Mouse (Mus musculus) liver, embryonic 13.5 days (tissue): ENCODE results near the gene Bpnt1. TPM values are rescaled to one million over a fixed set of nuclear protein-coding genes. Genes with fewer than 3 reads are reported as not detected.
A peak's percentile ranks its signal among the peaks of the same experiment; 100 is the strongest.

ENCODE experiments used
- ATAC-seq: fragments of 200-750 bp; cut with Nextera tagmentation; 2 replicates; pipeline ENCODE4 v1.8.0; 2017; ENCODE audit warnings: low read depth, mild to moderate bottlenecking, moderate number of reproducible peaks, moderate library complexity
- DNase-seq: peaks from one replicate; pipeline ENCODE4 v3.0.0; 2022
- H3K27ac ChIP-seq: fragments of 300-500 bp; sonication (generic); 2 replicates; pipeline ENCODE4 v1.5.1; 2015; ENCODE audit warnings: moderate library complexity, mild to moderate bottlenecking, inconsistent platforms
- H3K27me3 ChIP-seq: fragments of 300-500 bp; sonication (generic); 2 replicates; pipeline ENCODE4 v1.6.1; 2015; ENCODE audit warnings: mild to moderate bottlenecking, inconsistent platforms
- H3K36me3 ChIP-seq: fragments of 300-500 bp; sonication (generic); 2 replicates; pipeline ENCODE4 v1.6.1; 2015; ENCODE audit warnings: mild to moderate bottlenecking, inconsistent platforms
- H3K4me1 ChIP-seq: fragments of 300-500 bp; sonication (generic); replicated peaks from 2 replicates; pipeline ENCODE4 v1.6.1; 2015; ENCODE audit warnings: inconsistent platforms
- H3K4me2 ChIP-seq: fragments of 300-500 bp; sonication (generic); 2 replicates; pipeline ENCODE4 v1.6.1; 2015; ENCODE audit warnings: inconsistent platforms, mild to moderate bottlenecking, moderate library complexity
- H3K4me3 ChIP-seq: fragments of 300-500 bp; sonication (generic); replicated peaks from 2 replicates; pipeline ENCODE4 v1.5.1; 2015; ENCODE audit warnings: mild to moderate bottlenecking, inconsistent platforms
- H3K9ac ChIP-seq: fragments of 300-500 bp; sonication (generic); 2 replicates; pipeline ENCODE4 v1.6.1; 2015; ENCODE audit warnings: mild to moderate bottlenecking, inconsistent platforms
- H3K9me3 ChIP-seq: fragments of 300-500 bp; sonication (generic); replicated peaks from 2 replicates; pipeline ENCODE4 v1.6.1; 2016; ENCODE audit warnings: inconsistent platforms
- WGBS: fragments of 180-500 bp; shearing (Covaris S2); methylation state at CpG from one replicate; pipeline ENCODE4 v1.1.7; 2015; ENCODE audit not compliant: insufficient replicate concordance; 5-methylcytosine and 5-hydroxymethylcytosine counted together
- polyA plus RNA-seq: library from polyadenylated mRNA; unstranded; fragments of >200 nt; fragmentation: Nextera tagmentation; extraction: Ambion mirVana; gene quantifications from 2 replicates; pipeline ENCODE4 v1.2.1, GENCODE M21; 2015

Gene Bpnt1
- polyA plus RNA-seq, result 14.4 and 16.5 TPM in 2 replicates

DNA sequence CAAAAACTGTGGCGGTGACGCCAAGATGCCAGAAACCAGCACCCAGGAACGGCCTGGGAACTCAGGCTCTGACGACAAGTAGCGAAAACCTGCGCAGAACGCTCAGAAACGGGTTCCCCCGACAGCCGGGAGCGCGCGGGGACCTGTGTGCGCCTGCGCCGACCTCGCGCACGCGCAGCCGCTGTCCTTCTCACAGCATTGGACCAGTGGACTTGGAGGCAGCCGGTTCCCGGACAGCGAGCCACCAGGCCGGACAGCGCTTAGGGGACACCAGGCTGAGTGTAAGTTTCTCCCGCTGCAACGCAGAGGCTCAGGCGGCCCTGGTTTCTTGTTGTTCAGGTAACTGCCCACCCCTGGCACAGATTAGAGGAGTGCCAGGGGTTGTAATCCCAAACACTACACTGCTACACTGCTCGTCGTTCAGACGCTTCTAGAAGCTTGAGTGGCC, at the start of gene Bpnt1:
TSS of gene Bpnt1 (plus strand) at position 167 of the 448 bp plus-strand sequence.
- peak within 1 kb of the TSS; percentile 84 for H3K27ac ChIP-seq

DNA sequence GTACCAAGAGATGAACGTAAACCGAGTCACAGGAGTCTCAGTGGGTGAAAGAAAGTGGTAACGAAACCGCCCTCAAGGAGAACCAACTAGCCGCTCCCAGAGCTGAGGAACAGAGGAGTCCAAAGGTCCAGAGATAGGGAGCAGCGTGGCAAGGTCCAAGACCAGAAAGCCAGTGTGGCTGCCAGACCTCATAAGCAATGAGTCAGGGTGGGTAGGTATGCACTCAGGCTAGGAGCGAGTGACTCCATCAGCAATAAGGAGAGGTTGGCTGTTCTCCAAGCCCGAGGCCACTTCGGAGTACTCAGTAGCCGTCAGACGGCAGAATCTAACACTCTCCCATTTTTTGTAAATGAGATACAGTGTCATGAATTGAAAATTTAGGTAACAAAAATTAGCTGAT, 49.1 kb upstream of the Bpnt1 start:
- 87% methylated on average over 11 of the region's 11 CpGs for WGBS
- DNase-seq (no peak), ATAC-seq (no peak)
- no peak overlapping the region for H3K4me3 ChIP-seq
- H3K9me3 ChIP-seq, result no peaks in the 10 kb centered on the region
- H3K4me2 ChIP-seq, result no peak overlapping the region
- no peak overlapping the region for H3K27ac ChIP-seq
- H3K27me3 ChIP-seq, result no peaks in the 10 kb centered on the region
- no peak overlapping the region for H3K9ac ChIP-seq
- H3K36me3 ChIP-seq, result peaks cover 92% of the 10 kb centered on the region
- no peaks in the 10 kb centered on the region for H3K4me1 ChIP-seq

More for the DNA sequence above, at the start of gene Bpnt1:
- peak; percentile 68 for ATAC-seq
- DNase-seq, result peak; percentile 75
- Histone ChIP-seq H3K4me3 (peak within 1 kb of the TSS; percentile 67), H3K4me1 (peaks cover 45% of the 10 kb centered on the region), H3K9me3 (no peaks in the 10 kb centered on the region), H3K4me2 (peak within 1 kb of the TSS; percentile 83), H3K27me3 (no peaks in the 10 kb centered on the region), H3K9ac (peak within 1 kb of the TSS; percentile 74), H3K36me3 (peaks cover 3% of the 10 kb centered on the region)
- under 1% methylated on average over 32 of the region's 32 CpGs for WGBS

DNA sequence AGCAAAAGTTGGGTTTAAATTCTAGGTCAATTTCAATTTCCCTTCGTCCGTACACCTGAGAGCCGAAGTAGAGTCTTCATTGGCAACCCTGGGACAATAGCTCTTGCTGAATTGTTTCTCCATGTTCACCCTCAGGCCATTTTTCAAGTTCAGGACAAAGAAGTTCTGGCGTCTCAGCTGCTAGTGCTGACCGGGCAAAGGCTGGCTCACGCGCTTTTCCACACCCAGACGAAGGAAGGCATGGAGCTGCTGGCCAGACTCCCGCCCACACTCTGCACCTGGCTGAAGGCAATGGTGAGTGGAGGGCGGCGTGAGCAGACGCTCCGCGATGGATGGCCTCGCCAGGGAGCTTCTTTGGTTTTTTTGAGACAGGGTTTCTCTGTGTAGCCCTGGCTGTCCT, 48.7 kb upstream of the Bpnt1 start:
- Histone ChIP-seq H3K4me3 (no peak overlapping the region), H3K9ac (no peak overlapping the region), H3K27me3 (no peaks in the 10 kb centered on the region), H3K27ac (no peak overlapping the region), H3K9me3 (no peaks in the 10 kb centered on the region), H3K4me2 (no peak overlapping the region), H3K4me1 (no peaks in the 10 kb centered on the region), H3K36me3 (peaks cover 92% of the 10 kb centered on the region)
- DNase-seq (no peak), ATAC-seq (no peak)
- 92% methylated on average over 15 of the region's 15 CpGs for WGBS

DNA sequence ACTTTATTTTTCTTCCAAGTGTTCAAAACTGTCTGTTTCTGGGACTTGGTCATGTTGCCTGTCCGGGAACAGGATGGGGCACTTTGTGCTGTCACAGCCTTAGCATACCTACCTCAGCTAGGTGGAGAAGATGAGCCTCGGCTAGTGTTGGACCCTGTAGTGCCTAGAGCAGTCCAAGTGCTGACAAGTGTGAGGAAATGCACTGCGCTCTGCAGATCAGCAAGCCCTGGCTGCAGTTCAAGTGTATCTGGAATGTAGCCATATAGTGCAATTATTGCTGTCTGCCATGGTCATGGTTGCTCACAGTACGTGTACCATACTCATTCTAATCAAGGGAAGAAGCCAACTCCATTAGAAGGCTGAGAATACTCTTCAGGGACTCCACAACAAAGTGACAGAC, 47.2 kb upstream of the Bpnt1 start:
- peaks cover 83% of the 10 kb centered on the region for H3K36me3 ChIP-seq
- no peak overlapping the region for H3K27ac ChIP-seq
- DNase-seq, result no peak
- no peak for ATAC-seq
- no peak overlapping the region for H3K4me3 ChIP-seq
- no peaks in the 10 kb centered on the region for H3K9me3 ChIP-seq
- 78% methylated on average over 4 of the region's 4 CpGs for WGBS
- H3K4me2 ChIP-seq, result no peak overlapping the region
- no peak overlapping the region for H3K9ac ChIP-seq
- no peaks in the 10 kb centered on the region for H3K4me1 ChIP-seq
- H3K27me3 ChIP-seq, result no peaks in the 10 kb centered on the region

DNA sequence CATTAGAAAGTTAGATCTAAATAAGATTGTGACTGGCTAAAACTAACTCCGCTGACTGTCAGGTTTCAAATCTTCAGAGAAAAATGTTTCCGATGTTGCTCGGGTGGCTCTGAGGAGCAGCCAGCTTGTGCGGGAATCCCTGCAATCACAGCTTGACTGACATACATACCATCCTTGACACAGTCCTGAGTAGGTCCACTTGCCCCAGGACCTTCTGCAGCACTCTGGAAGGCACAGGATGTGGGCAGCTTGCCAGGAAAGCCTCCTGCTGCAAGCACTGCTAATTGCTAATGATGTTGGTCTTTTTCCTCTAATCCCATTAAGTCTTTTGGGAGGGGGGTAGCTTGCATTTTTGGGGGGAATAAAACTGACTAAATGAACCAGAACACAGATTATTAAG, 46.8 kb upstream of the Bpnt1 start:
- Histone ChIP-seq H3K27me3 (no peaks in the 10 kb centered on the region), H3K9ac (no peak overlapping the region), H3K27ac (no peak overlapping the region), H3K4me3 (no peak overlapping the region), H3K4me1 (no peaks in the 10 kb centered on the region), H3K9me3 (no peaks in the 10 kb centered on the region), H3K4me2 (no peak overlapping the region), H3K36me3 (peaks cover 80% of the 10 kb centered on the region)
- DNase-seq (no peak), ATAC-seq (no peak)
- 91% methylated on average over 4 of the region's 4 CpGs for whole genome bisulfite sequencing

DNA sequence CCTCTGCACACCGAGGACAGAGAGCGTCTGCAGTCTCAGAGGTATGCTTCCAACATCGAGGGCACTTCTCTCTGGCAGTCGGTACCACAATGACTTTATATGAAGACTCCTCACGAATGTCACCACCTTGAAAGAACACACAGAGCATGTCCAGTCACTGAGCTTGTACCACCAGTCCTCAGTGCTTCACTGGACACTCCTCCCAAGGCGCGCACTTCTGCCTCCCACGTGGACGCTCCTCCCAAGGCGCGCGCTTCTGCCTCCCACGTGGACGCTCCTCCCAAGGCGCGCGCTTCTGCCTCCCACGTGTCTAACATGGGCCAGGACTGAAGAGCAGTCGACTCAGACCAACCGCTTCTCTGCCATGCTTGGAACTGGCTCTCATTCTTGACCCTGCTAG, 44.9 kb upstream of the Bpnt1 start:
- DNase-seq, result no peak
- peaks cover 80% of the 10 kb centered on the region for H3K36me3 ChIP-seq
- no peak overlapping the region for H3K4me3 ChIP-seq
- H3K9ac ChIP-seq, result no peak overlapping the region
- no peaks in the 10 kb centered on the region for H3K27me3 ChIP-seq
- no peak overlapping the region for H3K4me2 ChIP-seq
- ATAC-seq, result peak; percentile 15; the same call in 1 of the 2 replicates
- 85% methylated on average over 20 of the region's 20 CpGs for WGBS
- no peak overlapping the region for H3K27ac ChIP-seq
- H3K9me3 ChIP-seq, result no peaks in the 10 kb centered on the region
- no peaks in the 10 kb centered on the region for H3K4me1 ChIP-seq

DNA sequence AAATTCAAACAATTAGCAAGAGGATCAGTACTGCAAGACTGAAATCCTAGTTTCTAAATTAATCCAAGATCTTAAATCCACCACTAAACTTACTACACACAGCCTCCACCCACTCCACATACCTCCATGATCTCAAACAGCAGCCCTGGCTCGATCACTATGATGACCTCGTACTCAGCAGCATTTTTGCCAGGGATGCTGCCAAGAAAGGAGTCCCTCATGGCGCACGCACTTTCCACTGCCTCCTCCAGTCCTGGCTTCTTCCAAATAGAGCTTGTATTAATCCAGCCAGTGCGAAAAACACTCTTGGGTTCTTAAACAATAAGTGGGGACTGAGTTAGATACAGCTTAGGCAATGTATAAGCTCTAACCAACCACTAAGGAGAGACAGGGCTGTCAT, 42.7 kb upstream of the Bpnt1 start:
- Histone ChIP-seq H3K4me3 (no peak overlapping the region), H3K9me3 (no peaks in the 10 kb centered on the region), H3K4me1 (no peaks in the 10 kb centered on the region), H3K27me3 (no peaks in the 10 kb centered on the region), H3K27ac (no peak overlapping the region), H3K36me3 (peaks cover 78% of the 10 kb centered on the region), H3K4me2 (no peak overlapping the region), H3K9ac (no peak overlapping the region)
- DNase-seq (no peak), ATAC-seq (no peak)
- WGBS, result 83% methylated on average over 5 of the region's 5 CpGs

DNA sequence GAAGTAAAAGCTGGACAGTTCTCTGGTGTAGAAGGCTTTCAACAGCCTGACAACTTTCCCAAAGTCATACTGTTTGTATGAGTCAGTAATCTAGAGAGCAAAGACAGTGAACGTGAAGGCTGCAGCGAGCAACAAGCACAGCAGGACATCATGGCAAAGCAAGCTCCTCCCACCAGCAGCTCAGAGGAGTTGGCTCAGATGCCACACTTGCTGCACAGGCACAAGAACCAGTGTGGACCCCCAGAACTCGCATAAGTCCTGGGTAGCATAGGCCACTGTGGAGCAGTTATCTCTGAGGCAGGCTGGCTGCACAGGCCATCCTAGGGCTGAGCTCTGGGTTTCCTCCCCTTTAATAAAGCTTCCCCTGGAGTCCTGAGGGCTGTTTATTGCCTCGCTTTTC, 40.6 kb upstream of the Bpnt1 start:
- no peaks in the 10 kb centered on the region for H3K9me3 ChIP-seq
- no peak overlapping the region for H3K9ac ChIP-seq
- no peak for ATAC-seq
- no peak overlapping the region for H3K4me2 ChIP-seq
- H3K4me1 ChIP-seq, result no peaks in the 10 kb centered on the region
- WGBS, result 85% methylated on average over 4 of the region's 4 CpGs
- no peaks in the 10 kb centered on the region for H3K27me3 ChIP-seq
- no peak for DNase-seq
- no peak overlapping the region for H3K27ac ChIP-seq
- H3K36me3 ChIP-seq, result peaks cover 79% of the 10 kb centered on the region
- no peak overlapping the region for H3K4me3 ChIP-seq

DNA sequence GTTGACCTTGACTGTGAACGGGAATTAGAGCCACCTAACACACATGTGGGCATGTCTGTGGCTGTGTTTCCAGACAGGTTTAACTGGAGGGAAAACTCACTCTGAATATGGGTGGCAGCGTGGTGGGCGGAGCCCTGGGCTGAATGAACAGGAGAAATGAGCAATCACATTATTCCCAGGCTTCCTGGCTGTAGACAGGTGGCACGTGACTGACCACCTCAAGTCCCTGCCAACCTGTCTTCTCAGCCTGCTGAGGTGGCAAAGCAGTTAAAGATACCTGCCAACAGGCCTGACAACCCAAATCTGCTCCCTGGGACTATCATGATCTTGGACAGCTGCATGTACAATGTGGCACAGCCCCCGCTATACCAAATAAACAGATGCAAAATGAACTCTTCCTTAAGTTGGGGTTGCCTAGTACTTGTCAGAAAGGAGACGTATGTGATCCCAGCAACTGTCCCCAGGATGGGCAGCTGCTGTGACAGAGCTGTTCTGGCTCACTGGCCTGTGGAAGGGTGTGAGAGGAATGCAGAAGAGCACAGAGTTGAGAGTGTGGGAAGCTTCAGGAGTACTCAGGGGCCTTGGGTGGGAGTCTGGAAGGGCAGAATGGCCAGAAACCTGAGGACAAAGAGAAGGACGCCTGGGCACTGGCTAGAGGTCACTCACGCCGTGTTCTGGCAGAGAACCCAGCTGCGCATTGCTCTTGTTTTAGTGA, 39.1 kb upstream of the Bpnt1 start:
- H3K36me3 ChIP-seq, result peaks cover 80% of the 10 kb centered on the region
- 82% methylated on average over 10 of the region's 10 CpGs for WGBS
- no peaks in the 10 kb centered on the region for H3K27me3 ChIP-seq
- no peaks in the 10 kb centered on the region for H3K9me3 ChIP-seq
- no peak overlapping the region for H3K27ac ChIP-seq
- ATAC-seq (no peak), DNase-seq (no peak)
- no peak overlapping the region for H3K9ac ChIP-seq
- no peak overlapping the region for H3K4me3 ChIP-seq
- no peak overlapping the region for H3K4me2 ChIP-seq
- no peaks in the 10 kb centered on the region for H3K4me1 ChIP-seq

DNA sequence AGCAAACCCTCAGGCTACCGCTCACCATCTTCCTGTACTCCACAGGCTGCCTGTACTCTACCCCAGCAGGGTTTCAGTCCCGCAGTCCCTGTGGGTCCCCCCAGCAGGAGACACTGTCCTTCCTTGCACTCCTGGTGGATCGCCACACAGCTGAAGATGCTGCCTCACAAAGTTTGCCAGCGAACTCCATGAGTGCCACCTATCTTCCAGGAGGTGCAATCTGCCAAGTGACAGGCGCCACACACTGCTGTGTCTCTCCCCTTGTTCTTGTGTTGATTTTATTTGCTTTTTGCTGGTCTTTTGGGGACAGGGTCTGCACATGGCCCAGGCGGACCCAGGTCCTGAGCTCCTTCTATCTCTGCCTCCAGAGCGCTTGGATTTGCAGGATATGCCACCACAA, 35.1 kb upstream of the Bpnt1 start:
- H3K4me2 ChIP-seq, result no peak overlapping the region
- no peaks in the 10 kb centered on the region for H3K4me1 ChIP-seq
- ATAC-seq, result no peak
- H3K9me3 ChIP-seq, result no peaks in the 10 kb centered on the region
- no peak overlapping the region for H3K4me3 ChIP-seq
- H3K27me3 ChIP-seq, result no peaks in the 10 kb centered on the region
- H3K36me3 ChIP-seq, result peaks cover 66% of the 10 kb centered on the region
- no peak overlapping the region for H3K27ac ChIP-seq
- DNase-seq, result no peak
- WGBS, result 84% methylated on average over 7 of the region's 7 CpGs
- no peak overlapping the region for H3K9ac ChIP-seq

DNA sequence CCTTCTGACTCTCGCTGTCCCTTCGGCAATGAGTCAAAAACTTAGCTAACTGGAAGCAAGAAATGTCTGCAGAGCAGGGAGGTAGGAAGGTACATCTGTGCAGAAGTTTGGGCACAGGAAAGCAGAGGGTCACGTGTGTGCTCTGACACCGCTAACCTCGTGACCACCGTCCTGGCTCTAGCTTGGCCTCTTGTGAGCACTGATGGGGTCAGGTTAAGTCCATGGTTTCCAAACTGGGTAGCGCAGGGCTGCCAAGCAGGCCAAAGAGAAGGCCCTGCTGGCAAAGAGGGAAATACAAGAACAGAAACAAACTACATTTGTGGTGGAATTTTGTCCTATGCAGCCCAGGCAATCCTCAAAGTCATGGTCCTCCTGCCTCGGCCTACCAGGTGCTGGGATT, 33.5 kb upstream of the Bpnt1 start:
- Histone ChIP-seq H3K36me3 (peaks cover 68% of the 10 kb centered on the region), H3K27me3 (no peaks in the 10 kb centered on the region), H3K4me2 (no peak overlapping the region), H3K4me1 (no peaks in the 10 kb centered on the region), H3K9me3 (no peaks in the 10 kb centered on the region), H3K9ac (no peak overlapping the region), H3K4me3 (no peak overlapping the region), H3K27ac (no peak overlapping the region)
- no peak for DNase-seq
- WGBS, result 88% methylated on average over 8 of the region's 8 CpGs
- ATAC-seq, result no peak

DNA sequence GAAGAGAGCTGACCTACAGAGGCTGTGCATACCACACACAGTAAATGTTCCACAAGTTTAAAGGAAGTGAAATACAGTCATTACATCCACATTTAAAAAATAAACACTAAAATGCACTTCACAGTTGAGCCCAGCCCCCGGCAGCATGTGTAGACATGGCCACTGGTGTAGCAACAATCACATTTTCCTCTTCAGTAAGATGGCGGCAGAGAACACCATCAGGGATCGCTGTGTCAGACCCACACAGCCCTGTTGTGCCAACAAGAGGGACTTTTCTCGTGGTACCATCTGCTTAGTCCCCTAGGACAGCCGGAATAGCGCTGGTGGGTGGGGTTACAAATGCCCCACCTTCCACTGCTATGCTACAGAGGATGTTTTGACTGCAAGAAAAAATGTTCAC, 29.1 kb upstream of the Bpnt1 start:
- H3K27ac ChIP-seq, result no peak overlapping the region
- DNase-seq (no peak), ATAC-seq (no peak)
- no peaks in the 10 kb centered on the region for H3K9me3 ChIP-seq
- WGBS, result 85% methylated on average over 6 of the region's 6 CpGs
- no peaks in the 10 kb centered on the region for H3K27me3 ChIP-seq
- H3K4me3 ChIP-seq, result no peak overlapping the region
- peaks cover 44% of the 10 kb centered on the region for H3K36me3 ChIP-seq
- H3K4me2 ChIP-seq, result no peak overlapping the region
- H3K4me1 ChIP-seq, result no peaks in the 10 kb centered on the region
- H3K9ac ChIP-seq, result no peak overlapping the region
